Mouse (Mus musculus) liver (tissue): ENCODE data around the gene Atg9b.

ENCODE experiments used
- DNase-seq: peaks from one replicate; pipeline ENCODE4 v3.0.0-alpha.2; 2020; ENCODE audit warnings: mixed read lengths

Gene Atg9b

GRCm38 (mm10) chr5:24391864-24392263 is at the start of gene Atg9b:
Gene Atg9b (minus strand): TSS chr5:24392143.
- DNase-seq, result no peak

- DNase-seq, result no peak
These were observed 49.2 kb upstream of the Atg9b start for GRCm38 (mm10) chr5:24441187-24441586.

GRCm38 (mm10) chr5:24433993-24434392 is 42.0 kb upstream of the Atg9b start:
- no peak for DNase-seq

- peak; percentile 42 for DNase-seq
These were observed 36.7 kb upstream of the Atg9b start for GRCm38 (mm10) chr5:24428596-24428995.

- DNase-seq, result peak; percentile 64
These were observed 36.0 kb upstream of the Atg9b start for GRCm38 (mm10) chr5:24427981-24428402.

GRCm38 (mm10) chr5:24427285-24427633 is 35.3 kb upstream of the Atg9b start:
- DNase-seq, result no peak

GRCm38 (mm10) chr5:24426556-24427284 is 34.8 kb upstream of the Atg9b start:
- no peak for DNase-seq

GRCm38 (mm10) chr5:24426037-24426432 is 34.1 kb upstream of the Atg9b start:
- DNase-seq, result no peak

- DNase-seq, result peak; percentile 57
These were observed 33.6 kb upstream of the Atg9b start for GRCm38 (mm10) chr5:24425421-24426036.

- DNase-seq, result peak; percentile 89
These were observed 33.0 kb upstream of the Atg9b start for GRCm38 (mm10) chr5:24424861-24425411.

GRCm38 (mm10) chr5:24424004-24424781 is 32.2 kb upstream of the Atg9b start:
- peak; percentile 67 for DNase-seq

- peak; percentile 98 for DNase-seq
These were observed 31.4 kb upstream of the Atg9b start, which contains the start of the genes Cdk5 and Slc4a2 for GRCm38 (mm10) chr5:24423129-24424003. Gene Cdk5 (minus strand): TSS chr5:24423530. Gene Slc4a2 (plus strand): TSS chr5:24423837.

GRCm38 (mm10) chr5:24420381-24420780 is 28.4 kb upstream of the Atg9b start:
- DNase-seq, result no peak

- DNase-seq, result no peak
These were observed 25.6 kb upstream of the Atg9b start for GRCm38 (mm10) chr5:24417587-24417986.

- peak; percentile 65 for DNase-seq
These were observed 24.3 kb upstream of the Atg9b start for GRCm38 (mm10) chr5:24416222-24416736.

- no peak for DNase-seq
These were observed 22.0 kb upstream of the Atg9b start for GRCm38 (mm10) chr5:24413938-24414337.

GRCm38 (mm10) chr5:24413042-24413693 is 21.2 kb upstream of the Atg9b start, which contains the start of gene Asic3:
Gene Asic3 (plus strand): TSS chr5:24413392.
- no peak for DNase-seq

GRCm38 (mm10) chr5:24412063-24412462 is 20.1 kb upstream of the Atg9b start:
- DNase-seq, result no peak

- DNase-seq, result no peak
These were observed 17.5 kb upstream of the Atg9b start for GRCm38 (mm10) chr5:24409466-24409865.

GRCm38 (mm10) chr5:24408651-24409050 is 16.7 kb upstream of the Atg9b start:
- DNase-seq, result no peak

- no peak for DNase-seq
These were observed 13.5 kb upstream of the Atg9b start for GRCm38 (mm10) chr5:24405389-24405876.
